Mouse (Mus musculus) adrenal gland, adult 10 weeks (tissue): Measurements from ENCODE around the gene Bex1. TPM values are rescaled to one million over a fixed set of nuclear protein-coding genes. Genes with fewer than 3 reads are reported as not detected.

Experiments
- polyA plus RNA-seq: library from polyadenylated mRNA; stranded (reverse); fragments of 350-450 nt; fragmentation: Illumina TruSeq; extraction: RNeasy Lipid Tissue Mini Kit (QIAGEN cat#74804); gene quantifications from one replicate; pipeline ENCODE4 v1.2.3, GENCODE M21; 2014; ENCODE audit warnings: low read depth, low replicate concordance

Gene Bex1
- 7.6 TPM for polyA plus RNA-seq

GRCm38 (mm10) chrX:136214729-136215677 lies at the start of gene Bex1, which contains the start of gene Tceal7:
Gene Bex1, minus strand, starts transcription at chrX:136215513.
Gene Tceal7, plus strand, starts transcription at chrX:136214779.

GRCm38 (mm10) chrX:136244574-136245229 lies 29.4 kb upstream of the Bex1 start, which contains the start of gene Tceal9:
Gene Tceal9, plus strand, starts transcription at chrX:136245079.

GRCm38 (mm10) chrX:136203664-136204066 lies 11.6 kb downstream of the Bex1 start, which contains the start of gene Tceal5:
Gene Tceal5, minus strand, starts transcription at chrX:136203876.

GRCm38 (mm10) chrX:136172118-136172551 lies 43.2 kb downstream of the Bex1 start, which contains the start of gene Tceal8:
Gene Tceal8, minus strand, starts transcription at chrX:136172342.

Other genes with a start within 250 kb of the Bex1 start
- 107 TPM for gene Arxes2, start 221.7 kb downstream of the Bex1 start, polyA plus RNA-seq
- gene Arxes1, start 182.1 kb downstream of the Bex1 start, polyA plus RNA-seq, result 8.3 TPM
- 10.7 TPM for gene Bex2, start 147.3 kb downstream of the Bex1 start, polyA plus RNA-seq
- not detected for gene Nxf3, start 130.3 kb downstream of the Bex1 start, polyA plus RNA-seq
- 10.7 TPM for gene Bex4, start 76.5 kb downstream of the Bex1 start, polyA plus RNA-seq
- gene Tceal8, start 43.2 kb downstream of the Bex1 start, polyA plus RNA-seq, result 280 TPM
- gene Tceal5, start 11.6 kb downstream of the Bex1 start, polyA plus RNA-seq, result 2.4 TPM
- 0.64 TPM for gene Tceal7, start 734 bp downstream of the Bex1 start, polyA plus RNA-seq
- 1,113 TPM for gene Tceal9, start 29.6 kb upstream of the Bex1 start, polyA plus RNA-seq
- 28.6 TPM for gene Bex3, start 54.7 kb upstream of the Bex1 start, polyA plus RNA-seq